Mouse (Mus musculus) erythroblast, embryonic 14.5 days (primary cell): ENCODE results near the gene Clstn2.

ENCODE experiments used
- GATA1 ChIP-seq: IDR thresholded peaks from 2 replicates; pipeline ENCODE4 v1.6.1; 2012; ENCODE audit warnings: low read length, inconsistent platforms, mixed read lengths
- TAL1 ChIP-seq: IDR thresholded peaks from 3 replicates; pipeline ENCODE4 v1.6.1; 2012; ENCODE audit warnings: low read length, inconsistent platforms, mixed read lengths

DNA sequence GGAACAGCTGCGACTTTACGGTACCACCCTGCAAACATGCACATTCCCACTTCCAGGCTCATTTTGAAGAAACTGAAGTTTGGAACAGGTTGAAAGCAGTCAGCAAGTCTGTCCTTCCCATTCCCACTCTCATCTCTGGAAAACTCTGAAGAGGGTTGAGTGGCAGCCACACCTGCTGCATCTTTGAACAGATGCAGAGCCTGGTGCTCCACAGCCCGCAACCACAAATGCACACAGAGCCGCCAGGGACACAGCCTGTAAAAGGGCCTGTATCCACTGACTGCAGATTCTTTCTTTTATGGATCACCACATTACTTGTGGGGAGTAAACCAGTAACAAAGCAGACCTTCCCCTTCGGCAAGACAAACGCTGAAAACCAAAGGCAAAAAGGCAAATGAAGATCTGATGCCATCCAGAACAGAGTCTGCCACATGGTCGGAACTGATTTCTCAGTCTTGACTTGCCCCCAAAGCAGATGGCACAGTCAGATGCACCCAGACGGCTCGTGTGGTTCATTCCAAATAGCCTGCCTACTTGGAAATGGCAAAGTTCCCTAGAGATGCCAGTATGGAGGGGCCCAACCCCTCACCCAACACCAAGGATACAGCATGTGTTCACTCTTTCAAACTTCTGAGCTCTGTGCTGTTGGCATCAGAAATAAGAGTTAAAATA, 394.2 kb downstream of the Clstn2 start:
- TF ChIP-seq TAL1 (no peak), GATA1 (no peak)
